Mouse (Mus musculus) lung, adult 2 months (tissue): ENCODE data around the gene Car11.

Experiments used
- CTCF ChIP-seq: fragments of 200-500 bp; IDR thresholded peaks from 2 replicates; pipeline ENCODE4 v1.5.1; 2011; ENCODE audit warnings: mild to moderate bottlenecking, low read length, control low read depth; ENCODE audit not compliant: insufficient read depth
- POLR2A ChIP-seq: fragments of 200-500 bp; IDR thresholded peaks from 2 replicates; pipeline ENCODE4 v1.6.1; 2011; ENCODE audit warnings: low read depth, mild to moderate bottlenecking, control low read depth, low read length, borderline replicate concordance; ENCODE audit errors: extremely low read depth

DNA sequence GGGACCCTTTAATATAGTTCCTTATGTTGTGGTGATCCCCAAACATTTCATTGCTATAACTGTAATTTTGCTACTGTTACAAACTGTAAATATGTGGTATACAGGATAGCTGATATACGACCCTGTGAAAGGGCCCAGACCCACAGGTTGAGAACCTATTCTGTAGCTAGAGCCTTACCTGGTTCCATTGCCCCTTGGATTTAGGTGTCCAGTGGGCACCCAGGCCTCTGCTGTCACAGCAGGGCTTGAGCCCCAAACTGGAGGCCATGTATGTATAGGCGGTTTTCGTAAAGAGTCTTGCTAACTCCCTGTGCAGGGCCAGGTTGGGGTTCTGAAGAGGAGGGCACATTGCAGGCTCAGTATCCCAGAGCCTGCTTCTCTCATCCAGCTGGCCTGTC lies 16.8 kb downstream of the Car11 start:
- no peak for TF ChIP-seq POLR2A
- TF ChIP-seq CTCF: no peak
